Mouse (Mus musculus) 3134 (cell line): Measurements from ENCODE around the gene Tyms.
"Not testable (repeated sequence)": the region's sequence is repeated elsewhere in the genome, so short reads cannot be mapped to it uniquely, and the experiment has no call there.

ENCODE experiments used
- DNase-seq: peaks from one replicate; pipeline ENCODE4 v3.0.0-alpha.2; 2011; ENCODE audit warnings: low spot score; ENCODE audit not compliant: insufficient read length; ENCODE audit errors: extremely low read depth

The Tyms gene

DNA sequence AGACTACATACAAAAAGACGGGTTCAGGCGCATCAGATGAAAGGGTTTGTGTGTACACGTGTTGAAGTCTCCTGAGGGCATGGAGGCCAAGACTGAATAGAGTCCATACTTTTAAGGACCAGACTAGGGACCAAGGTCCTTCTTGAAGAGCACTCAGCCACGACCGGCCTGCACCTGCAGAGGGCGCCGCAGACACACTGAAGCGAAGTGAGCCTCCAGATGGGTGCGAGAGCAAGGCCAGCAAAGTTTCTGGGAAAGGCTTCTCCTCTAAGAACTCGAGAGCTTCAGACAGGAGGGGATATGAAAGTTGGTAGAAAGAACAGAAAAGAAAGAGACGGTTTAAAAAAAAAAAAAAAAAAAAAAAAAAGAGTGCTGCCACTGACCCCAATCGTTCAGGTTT is 30.9 kb upstream of the Tyms start:
- DNase-seq, result no peak

DNA sequence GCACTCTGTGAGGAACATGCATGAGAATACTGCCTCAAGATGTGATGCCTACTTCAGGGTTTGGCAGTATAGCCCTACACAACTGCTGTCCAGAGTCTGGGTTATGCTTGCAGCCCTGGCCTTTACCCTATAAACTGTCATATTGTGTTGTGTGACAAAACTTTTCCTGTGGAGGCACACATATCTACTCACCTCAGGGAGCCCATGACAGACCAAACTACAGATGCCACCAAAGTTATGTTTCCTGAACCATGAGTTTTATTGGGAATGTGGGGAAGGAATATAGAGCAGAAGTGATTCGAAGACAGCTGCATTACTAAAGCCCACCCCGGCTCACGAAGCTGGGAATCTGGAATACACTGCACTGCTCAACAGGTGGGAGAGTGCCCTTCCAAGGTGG is 29.9 kb upstream of the Tyms start:
- DNase-seq, result no peak

DNA sequence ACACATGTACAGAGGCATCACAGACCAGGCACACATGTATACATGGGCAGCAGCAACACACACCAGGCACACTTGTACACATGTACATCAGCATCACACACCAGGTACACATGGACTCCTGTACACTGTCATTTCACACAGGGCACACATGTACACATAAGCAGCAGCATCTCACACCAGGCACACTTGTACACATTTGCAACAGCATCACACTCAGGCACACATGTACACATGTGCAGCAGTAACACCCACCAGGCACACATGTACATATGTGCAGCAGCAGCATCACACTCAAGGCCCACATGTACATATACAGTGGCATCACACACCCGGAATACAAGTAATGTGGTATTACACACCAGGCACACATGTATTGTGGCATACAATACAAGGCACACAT is 24.8 kb upstream of the Tyms start:
- DNase-seq, result no peak

DNA sequence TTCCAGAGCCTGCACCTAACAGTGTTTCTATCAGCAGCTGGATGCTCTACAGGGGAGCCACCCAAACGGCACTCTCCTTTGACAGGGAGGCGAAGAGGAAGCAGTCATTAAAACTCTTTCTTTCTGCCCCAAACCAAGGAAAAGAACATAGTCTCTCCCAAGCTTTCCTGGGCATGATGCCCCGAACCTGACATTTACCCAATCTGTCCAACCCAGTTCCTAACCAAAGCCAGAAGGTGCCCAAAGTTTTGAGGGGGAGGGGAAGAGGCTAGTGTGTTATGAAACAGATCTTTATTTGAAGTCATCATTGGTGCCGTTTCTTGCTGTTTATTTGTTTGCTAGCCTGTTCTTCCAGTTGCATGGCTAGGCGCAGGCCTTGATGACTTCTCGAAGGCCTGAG is 22.3 kb upstream of the Tyms start:
- no peak for DNase-seq

DNA sequence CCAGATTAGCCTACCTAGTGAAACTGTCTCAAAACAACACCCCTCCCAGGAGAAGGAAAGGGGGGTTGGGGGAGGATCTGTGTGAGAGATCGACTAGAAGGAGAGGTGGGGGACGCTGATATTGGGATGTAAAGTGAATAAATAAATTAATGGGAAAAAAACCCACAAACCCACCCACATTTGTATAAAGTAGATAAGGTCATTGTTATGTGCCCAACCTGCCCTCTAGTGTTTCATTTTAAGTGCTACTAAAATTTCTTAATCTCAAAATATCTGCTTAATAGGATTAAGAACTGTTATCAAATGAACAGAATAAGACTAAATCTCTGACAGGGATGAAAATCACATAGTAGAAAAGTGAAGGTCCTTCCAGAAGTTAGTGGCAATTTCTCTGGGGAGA is 21.0 kb upstream of the Tyms start:
- no peak for DNase-seq

DNA sequence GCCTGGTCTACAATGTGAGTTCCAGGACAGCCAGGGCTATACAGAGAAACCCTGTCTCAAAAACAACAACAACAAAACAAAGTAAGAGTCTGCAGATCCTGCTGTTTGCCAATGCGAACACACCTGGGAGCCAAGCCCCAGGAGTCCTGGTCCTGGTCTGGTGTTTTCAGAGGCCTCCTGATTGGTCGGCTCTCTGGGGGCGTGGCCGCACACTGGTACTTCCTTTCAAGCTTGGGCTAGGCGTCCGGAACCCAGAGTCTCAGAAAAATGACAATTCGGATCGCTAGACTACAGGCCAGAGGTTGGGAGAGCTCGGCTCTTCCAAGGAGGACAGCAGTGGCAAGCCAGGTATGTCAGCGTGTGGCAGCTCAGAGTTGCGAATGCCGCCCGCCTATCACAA is 19.3 kb upstream of the Tyms start:
- no peak for DNase-seq

DNA sequence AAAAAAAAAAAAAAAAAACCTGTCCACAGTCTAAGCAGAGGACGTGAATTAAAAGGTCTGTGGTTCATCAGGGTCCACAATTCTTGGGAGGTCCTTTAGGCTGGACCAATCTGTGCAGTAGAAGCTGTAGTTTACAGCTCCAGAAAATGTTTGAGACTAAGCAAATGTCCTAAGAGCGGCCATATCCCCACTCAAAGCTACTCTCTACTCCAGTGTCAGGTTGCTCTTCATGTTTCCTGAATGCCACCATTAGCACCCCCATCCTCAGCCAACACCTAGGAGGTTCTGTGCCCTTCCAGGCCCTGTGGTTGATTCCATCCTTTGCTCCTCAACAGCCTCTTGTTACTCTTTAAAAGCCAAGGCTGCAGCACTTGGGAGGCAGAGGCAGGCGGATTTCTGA is 1.0 kb downstream of the Tyms start:
- no peak for DNase-seq

DNA sequence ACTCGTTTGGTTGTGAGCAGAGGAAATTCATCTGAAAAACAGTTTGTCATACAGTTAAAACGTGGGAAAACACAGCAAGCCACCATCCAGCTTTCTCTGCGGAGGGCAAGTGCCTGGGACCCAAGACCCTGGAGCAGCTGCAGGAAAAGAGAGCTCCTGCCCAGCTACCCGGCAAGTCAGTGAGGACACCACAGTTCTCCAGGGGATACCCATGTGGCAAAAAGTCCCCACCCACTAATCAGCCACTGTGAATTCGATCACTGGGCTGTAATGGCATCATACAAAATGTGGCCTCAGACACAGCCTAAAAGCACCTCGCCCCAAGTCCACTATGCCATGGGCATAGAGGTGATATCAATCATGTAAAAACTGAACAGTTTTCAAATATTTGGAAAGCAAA is 1.7 kb downstream of the Tyms start:
- no peak for DNase-seq

DNA sequence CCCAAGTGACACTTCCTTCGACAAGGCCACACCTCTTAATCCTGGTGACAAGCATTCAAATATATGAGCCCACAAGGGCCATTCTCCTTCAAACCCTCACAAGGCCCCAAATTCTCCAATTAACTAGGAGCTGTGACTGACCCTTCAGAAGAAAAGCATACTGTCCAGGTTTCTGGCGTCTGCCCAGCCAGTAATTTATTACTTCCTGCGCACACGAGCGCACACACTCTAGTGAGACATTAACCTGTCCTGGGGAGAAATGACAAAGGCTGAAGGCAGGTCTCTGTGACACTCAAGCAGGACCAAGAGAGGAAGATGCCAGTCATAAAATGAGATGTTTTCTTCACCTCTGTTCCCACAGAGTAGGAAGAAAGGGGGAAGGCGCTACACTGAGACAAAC is 5.7 kb downstream of the Tyms start:
- DNase-seq, result no peak

DNA sequence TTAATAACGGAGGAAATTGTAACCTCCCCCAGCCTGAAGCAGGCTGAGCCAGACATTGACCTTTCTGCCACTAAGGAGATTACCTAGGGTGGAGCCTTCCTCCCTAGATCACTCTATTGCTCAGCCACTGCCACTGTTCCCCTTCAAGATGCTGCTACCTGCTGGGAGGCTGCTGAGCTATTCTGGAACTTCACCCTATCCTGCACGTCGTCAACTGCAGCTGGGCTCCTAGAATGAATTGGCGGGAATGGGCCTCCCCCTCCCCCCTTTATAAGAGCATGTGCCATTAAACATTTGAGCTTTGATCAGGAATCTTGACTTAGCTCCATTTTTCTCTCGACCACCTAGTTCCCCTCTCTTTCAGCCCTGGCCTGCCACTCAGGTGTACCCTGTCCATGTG is 13.8 kb downstream of the Tyms start:
- not testable (repeated sequence) for DNase-seq

DNA sequence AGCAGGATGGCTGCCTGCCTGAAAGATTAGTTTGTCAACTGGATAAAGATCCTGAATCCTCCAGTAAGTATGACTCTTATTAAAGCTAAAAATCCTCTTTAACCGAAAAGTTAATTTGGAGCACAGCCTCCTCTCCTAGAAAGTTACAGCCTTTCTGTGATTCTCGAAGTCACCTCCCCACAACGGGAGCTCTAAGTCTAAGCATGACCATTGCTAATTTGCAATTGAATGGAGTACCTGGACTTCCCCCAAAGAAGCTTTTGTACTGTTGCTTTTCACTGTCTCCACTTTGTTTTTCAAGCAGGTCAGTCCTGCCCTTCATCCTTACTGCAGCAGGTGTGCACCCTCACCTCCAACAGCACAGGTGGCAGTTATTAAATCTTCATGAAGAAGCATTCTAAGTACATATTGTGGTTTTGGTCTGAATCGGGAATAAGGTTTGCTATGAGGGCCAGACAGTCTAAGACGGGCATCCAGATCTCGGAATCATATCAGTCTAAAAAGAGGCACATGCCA is 15.1 kb downstream of the Tyms start:
- no peak for DNase-seq

DNA sequence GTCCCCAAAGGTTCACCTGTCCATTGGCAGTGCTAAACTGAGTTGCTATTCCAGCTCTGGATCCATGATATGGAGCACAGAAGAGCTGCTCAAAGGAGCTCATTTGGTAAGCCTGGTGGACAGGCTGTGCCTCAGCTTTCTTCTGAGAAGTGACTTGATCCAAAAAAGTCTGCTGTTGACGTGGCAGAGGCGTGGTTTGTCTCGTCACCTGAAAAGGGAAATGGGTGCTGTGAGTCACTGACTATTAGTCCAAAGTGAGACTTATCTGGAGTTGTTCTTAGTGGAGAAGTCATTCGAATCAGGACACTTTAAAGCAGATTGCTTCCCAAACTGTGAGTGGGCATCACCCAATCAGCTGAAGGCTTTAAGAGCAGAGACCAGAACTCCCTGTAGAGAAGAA is 33.6 kb downstream of the Tyms start:
- peak; percentile 24 for DNase-seq

DNA sequence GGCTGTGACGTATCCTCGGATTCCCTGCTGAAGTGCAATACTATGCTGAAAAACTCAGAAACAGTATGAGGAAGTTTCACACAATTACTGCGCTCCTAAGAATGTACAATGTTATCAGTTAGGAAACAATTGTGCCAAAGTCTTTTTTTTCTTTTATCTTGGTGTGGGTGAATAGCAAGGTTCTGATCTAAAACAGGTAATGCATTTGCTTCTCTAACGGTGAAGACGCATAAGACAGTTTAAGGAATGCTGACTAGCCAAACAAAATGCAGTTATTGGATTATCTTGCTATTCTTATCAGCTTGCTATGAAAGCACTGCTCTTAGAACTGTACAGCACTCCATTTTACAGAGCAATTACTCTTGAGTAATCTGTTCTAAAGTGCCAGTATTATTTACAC is 34.1 kb downstream of the Tyms start:
- not testable (repeated sequence) for DNase-seq

DNA sequence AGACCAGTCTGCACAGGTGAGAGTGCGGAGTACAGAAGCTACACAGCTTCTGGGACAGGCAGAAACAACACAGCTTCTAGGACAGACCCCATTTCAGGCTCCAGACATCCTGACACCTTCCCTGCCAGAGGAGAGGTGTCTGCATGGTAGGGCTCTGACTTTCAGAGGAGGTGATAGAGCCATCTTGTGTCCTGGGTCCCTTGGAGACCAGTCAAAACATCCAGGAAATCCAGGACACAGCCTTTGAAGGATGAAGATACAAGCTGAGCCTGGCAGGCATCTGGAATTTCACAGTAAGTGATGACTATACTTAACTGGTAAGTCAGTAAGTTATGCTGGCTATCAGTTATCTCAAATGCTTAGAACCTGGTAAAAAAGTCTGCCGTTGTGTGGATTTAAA is 36.3 kb downstream of the Tyms start:
- not testable (repeated sequence) for DNase-seq

DNA sequence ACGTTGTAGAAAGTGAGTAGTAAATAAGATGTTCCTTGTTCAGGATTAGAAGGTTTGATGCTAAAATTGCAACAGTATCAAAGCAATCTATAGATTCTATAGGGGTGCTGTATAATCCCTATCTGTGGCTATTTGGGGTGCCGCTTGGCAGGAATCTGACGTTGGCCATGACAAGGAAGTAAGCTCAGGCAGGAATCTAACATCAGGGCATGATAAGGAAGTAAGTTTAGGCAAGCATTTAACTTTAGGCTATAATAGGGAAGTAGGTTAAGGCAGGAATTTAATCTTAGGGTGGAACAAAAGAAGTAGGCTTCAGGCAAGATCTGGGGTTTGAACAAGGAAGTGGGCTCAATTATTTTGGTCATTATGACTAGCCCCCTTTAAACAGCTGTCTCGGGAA is 37.6 kb downstream of the Tyms start:
- not testable (repeated sequence) for DNase-seq

DNA sequence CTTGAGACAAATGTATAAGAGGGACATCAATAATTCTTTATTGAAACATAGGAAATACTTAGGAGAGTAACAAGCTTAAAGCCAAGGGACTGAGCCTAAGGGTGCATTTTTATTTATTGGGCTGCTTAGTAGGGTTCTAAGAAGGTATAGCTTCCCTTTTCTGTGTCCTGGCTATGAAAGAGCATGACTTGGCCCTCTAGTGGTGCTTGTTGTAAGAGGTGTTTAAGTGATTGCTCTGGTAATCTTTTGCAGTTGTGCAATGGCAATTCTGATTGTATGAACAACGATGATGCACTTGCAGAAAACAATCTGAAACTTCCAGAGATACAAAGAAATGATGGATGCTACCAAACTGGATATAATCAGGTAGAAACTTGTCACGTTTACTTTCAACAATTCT is 58.8 kb downstream of the Tyms start:
- peak; percentile 5 for DNase-seq

DNA sequence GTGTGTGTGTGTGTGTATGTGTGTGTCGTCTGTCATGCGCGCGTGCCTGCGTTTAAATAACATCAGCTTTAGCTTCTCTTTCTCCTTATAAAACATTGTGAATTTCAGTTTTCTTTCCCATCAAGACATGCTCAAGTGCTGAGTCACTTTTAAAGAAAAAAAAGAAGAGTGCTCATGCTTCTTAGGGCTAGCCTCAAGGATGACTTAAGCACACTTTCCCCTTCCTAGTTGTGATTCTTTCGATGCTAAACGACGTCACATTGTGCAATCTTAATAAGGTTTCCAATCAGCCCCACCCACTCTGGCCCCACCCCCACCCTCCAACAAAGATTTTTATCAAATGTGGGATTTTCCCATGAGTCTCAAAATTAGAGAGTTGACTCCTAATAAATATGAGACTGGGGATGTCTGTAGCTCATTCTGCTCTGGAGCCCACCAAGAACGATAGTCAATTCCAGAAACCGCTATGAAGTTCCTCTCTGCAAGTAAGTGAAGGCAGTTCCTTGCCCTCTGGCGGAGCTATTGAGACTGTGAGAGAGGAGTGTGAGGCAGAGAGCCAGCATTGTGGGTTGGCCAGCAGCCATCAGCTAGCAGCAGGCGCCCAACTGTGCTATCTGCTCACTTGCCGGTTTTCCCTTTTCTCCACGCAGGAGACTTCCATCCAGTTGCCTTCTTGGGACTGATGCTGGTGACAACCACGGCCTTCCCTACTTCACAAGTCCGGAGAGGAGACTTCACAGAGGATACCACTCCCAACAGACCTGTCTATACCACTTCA is 60.5 kb downstream of the Tyms start, which contains the start of gene Il6:
Gene Il6 (plus strand): TSS at position 389 of the 778 bp plus-strand sequence.
- DNase-seq, result peak; percentile 73
